Mouse (Mus musculus) embryonic facial prominence, embryonic 10.5 days (tissue): ENCODE data around the gene Rbms3. TPM values are rescaled to one million over a fixed set of nuclear protein-coding genes. Genes with fewer than 3 reads are reported as not detected.

Experiments
- DNase-seq: peaks from one replicate; pipeline ENCODE4 v3.0.0-alpha.2; 2017; ENCODE audit warnings: low spot score
- H3K27ac ChIP-seq: fragments of 300-500 bp; sonication (generic); replicated peaks from 2 replicates; pipeline ENCODE4 v1.5.1; 2016; ENCODE audit warnings: mild to moderate bottlenecking
- H3K27me3 ChIP-seq: fragments of 300-500 bp; sonication (generic); replicated peaks from 2 replicates; pipeline ENCODE4 v1.6.1; 2016; ENCODE audit warnings: low read depth, mild to moderate bottlenecking; ENCODE audit not compliant: poor library complexity, severe bottlenecking
- H3K36me3 ChIP-seq: fragments of 300-500 bp; sonication (generic); replicated peaks from 2 replicates; pipeline ENCODE4 v1.6.1; 2016; ENCODE audit warnings: mild to moderate bottlenecking, moderate library complexity
- H3K4me1 ChIP-seq: fragments of 300-500 bp; sonication (generic); 2 replicates; pipeline ENCODE4 v1.6.1; 2016
- H3K4me3 ChIP-seq: fragments of 300-500 bp; sonication (generic); 2 replicates; pipeline ENCODE4 v1.5.1; 2016; ENCODE audit warnings: mild to moderate bottlenecking, moderate library complexity
- H3K9me3 ChIP-seq: fragments of 300-500 bp; sonication (generic); 2 replicates; pipeline ENCODE4 v1.6.1; 2016; ENCODE audit warnings: mild to moderate bottlenecking
- WGBS: fragments of 180-500 bp; shearing (Covaris S2); methylation state at CpG from one replicate; pipeline ENCODE4 v1.1.7; 2016; 5-methylcytosine and 5-hydroxymethylcytosine counted together
- polyA plus RNA-seq: library from polyadenylated mRNA; unstranded; fragments of >200 nt; fragmentation: Nextera tagmentation; extraction: Ambion mirVana; gene quantifications from 2 replicates; pipeline ENCODE4 v1.2.1, GENCODE M21; 2016

Gene Rbms3
- polyA plus RNA-seq, 1 experiment from 2014 or later, result 29.9 TPM

DNA sequence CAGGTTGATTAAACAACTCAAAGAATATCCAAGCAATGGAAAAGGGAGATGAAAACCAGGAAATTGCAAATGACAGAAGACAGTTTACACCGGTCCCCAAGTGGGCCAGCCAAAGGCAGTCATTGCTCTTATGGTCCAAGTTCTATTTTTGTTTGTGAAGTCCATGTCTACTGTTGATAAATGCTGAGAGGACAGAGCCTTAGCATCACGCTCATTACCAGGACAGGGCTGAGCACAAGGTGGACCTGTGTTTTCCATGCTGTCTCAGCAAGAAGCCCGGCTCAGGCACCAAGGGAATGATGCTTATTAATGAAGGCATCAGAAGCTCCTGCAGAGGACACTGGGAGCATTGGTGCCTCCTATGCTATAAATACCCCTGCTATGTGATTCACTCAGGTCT lies 618.9 kb downstream of the Rbms3 start:
- Histone ChIP-seq H3K4me1 (no peaks in the 10 kb centered on the region), H3K27me3 (no peaks in the 10 kb centered on the region), H3K27ac (no peak overlapping the region), H3K9me3 (no peaks in the 10 kb centered on the region), H3K36me3 (no peaks in the 10 kb centered on the region), H3K4me3 (no peak overlapping the region)
- no peak for DNase-seq
- 93% methylated on average over 3 of the region's 3 CpGs for WGBS

DNA sequence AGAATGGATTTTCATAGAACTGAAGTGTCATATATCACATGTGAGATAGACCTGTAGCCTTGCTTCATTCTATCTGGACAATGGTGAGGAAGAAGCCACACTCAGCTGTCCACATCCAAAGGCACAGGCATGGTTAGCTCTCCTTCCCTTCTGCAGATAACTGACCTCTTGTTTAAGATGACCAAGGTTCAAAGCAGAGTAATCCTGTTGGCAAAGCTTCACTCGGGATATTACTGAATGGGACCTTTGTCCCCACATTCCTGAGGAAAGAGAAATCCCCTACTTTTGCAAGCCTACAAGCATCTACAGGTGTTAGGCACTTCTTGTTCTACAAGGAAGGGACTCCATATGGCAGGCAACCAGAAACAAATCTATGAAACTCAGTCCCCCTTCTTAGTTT lies 621.5 kb downstream of the Rbms3 start:
- 40% methylated on average over 1 of the region's 1 CpGs for WGBS
- H3K4me1 ChIP-seq, result no peaks in the 10 kb centered on the region
- no peaks in the 10 kb centered on the region for H3K27me3 ChIP-seq
- H3K27ac ChIP-seq, result no peak overlapping the region
- no peaks in the 10 kb centered on the region for H3K9me3 ChIP-seq
- no peak overlapping the region for H3K4me3 ChIP-seq
- H3K36me3 ChIP-seq, result no peaks in the 10 kb centered on the region
- no peak for DNase-seq

DNA sequence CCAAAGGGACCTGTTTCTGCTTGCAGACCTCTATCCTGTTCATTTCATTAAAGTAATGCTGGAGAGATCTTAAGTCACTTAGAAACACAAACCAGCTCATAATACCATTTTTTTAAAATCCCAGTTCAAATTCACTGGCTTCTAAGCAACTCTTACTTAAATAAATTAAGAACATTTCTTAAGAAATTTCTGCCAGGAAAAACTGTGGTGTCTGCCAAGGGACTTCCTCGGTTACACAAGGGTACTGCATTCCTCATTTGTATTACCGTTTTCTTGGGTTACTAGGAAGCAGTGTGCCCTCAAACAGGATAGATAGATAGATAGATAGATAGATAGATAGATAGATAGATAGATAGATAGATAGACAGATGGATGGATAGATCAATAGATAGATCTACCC lies 627.6 kb downstream of the Rbms3 start:
- H3K4me1 ChIP-seq, result peaks cover 8% of the 10 kb centered on the region
- 94% methylated on average over 2 of the region's 2 CpGs for WGBS
- no peaks in the 10 kb centered on the region for H3K36me3 ChIP-seq
- no peak for DNase-seq
- no peaks in the 10 kb centered on the region for H3K27me3 ChIP-seq
- no peaks in the 10 kb centered on the region for H3K9me3 ChIP-seq
- H3K27ac ChIP-seq, result no peak overlapping the region
- H3K4me3 ChIP-seq, result no peak overlapping the region

DNA sequence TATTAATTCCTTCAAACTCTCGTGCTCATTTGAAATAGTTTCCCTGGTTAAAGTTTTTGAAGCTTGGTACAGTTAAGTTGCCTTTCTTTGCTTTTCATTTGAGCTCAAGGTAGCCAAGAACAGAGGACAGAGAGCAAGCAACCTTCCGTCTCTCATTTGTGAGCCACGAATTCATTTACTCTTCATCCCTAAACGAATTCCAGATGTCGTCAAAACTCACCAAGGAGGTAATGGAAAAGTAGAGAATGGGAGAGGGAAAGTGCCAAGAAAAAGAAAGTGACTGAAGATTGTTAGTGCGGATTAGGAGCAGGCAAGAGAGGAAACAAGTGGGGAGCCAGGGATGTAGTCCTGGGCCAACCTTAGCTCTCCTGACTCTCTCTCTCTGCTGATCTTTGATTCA lies 630.5 kb downstream of the Rbms3 start:
- Histone ChIP-seq H3K27ac (no peak overlapping the region), H3K4me1 (peaks cover 8% of the 10 kb centered on the region), H3K36me3 (no peaks in the 10 kb centered on the region), H3K9me3 (no peaks in the 10 kb centered on the region), H3K4me3 (no peak overlapping the region), H3K27me3 (no peaks in the 10 kb centered on the region)
- 48% methylated on average over 6 of the region's 6 CpGs for WGBS
- DNase-seq, result no peak

DNA sequence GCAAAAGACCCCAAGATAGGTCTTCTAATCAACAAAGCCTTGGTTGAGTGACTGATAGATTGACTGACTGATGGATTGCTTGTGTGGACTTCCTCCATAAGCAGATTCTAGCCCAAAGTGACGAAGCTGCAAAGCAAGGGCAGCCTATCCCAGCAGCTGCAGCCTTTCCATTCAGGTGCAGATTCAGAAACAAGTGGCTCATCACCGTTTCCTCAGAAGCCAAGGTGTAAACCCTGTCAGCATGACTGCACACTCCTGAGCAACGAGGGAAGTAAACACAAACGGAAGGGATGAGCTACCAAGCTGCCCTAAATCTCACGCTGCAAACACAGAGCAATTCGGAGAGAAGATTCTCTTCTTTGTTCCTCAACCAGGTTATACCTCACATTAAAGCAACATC lies 639.4 kb downstream of the Rbms3 start:
- Histone ChIP-seq H3K4me3 (no peak overlapping the region), H3K4me1 (no peaks in the 10 kb centered on the region), H3K36me3 (no peaks in the 10 kb centered on the region), H3K9me3 (no peaks in the 10 kb centered on the region), H3K27ac (no peak overlapping the region), H3K27me3 (no peaks in the 10 kb centered on the region)
- no peak for DNase-seq
- WGBS, result 88% methylated on average over 6 of the region's 6 CpGs

DNA sequence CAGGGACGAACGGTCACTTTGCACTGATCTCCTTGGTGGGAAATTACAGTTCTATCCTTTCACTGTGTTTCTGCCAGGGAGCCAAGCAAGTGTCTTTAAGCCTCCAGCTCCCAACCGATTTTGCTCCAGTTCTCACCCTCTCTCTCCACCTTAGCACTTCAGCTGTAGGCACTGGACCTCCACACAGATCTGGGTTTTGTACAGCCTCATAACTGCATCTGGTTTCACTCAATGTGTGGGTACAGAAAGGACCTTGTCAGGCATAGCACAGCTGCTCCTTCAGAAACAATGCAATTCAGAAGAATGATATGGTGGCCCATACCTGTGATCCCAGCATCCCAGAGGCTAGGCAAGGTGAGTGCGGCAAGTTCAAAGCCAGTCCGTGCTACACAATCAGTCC lies 648.9 kb downstream of the Rbms3 start:
- no peak overlapping the region for H3K27ac ChIP-seq
- no peaks in the 10 kb centered on the region for H3K27me3 ChIP-seq
- 83% methylated on average over 5 of the region's 5 CpGs for WGBS
- H3K9me3 ChIP-seq, result no peaks in the 10 kb centered on the region
- H3K36me3 ChIP-seq, result no peaks in the 10 kb centered on the region
- no peak overlapping the region for H3K4me3 ChIP-seq
- peaks cover 4% of the 10 kb centered on the region; the same call in 1 of the 2 replicates for H3K4me1 ChIP-seq
- DNase-seq, result no peak

DNA sequence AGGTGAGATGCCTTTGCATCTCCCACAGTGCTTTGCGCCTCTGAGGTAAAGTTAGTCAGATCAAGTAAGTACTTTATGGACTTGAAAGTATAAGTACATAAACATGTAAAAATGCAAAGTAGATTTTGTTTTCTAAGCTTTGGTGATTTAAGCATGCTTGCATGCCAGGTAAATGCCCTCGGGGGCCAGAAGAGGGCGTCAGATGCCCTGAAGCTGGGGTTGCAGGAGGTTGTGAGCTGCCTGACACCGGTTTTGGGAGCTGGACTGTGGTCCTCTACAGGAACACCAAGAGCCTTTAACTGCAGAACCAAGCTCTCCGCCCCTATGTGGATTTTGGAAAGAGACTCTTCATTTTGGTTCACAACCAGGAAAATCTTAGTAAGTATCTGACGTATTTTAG lies 652.3 kb downstream of the Rbms3 start:
- Histone ChIP-seq H3K27me3 (no peaks in the 10 kb centered on the region), H3K4me1 (peaks cover 7% of the 10 kb centered on the region; the same call in 1 of the 2 replicates), H3K27ac (no peak overlapping the region), H3K4me3 (no peak overlapping the region), H3K36me3 (no peaks in the 10 kb centered on the region), H3K9me3 (no peaks in the 10 kb centered on the region)
- no peak for DNase-seq
- WGBS, result 89% methylated on average over 6 of the region's 6 CpGs

DNA sequence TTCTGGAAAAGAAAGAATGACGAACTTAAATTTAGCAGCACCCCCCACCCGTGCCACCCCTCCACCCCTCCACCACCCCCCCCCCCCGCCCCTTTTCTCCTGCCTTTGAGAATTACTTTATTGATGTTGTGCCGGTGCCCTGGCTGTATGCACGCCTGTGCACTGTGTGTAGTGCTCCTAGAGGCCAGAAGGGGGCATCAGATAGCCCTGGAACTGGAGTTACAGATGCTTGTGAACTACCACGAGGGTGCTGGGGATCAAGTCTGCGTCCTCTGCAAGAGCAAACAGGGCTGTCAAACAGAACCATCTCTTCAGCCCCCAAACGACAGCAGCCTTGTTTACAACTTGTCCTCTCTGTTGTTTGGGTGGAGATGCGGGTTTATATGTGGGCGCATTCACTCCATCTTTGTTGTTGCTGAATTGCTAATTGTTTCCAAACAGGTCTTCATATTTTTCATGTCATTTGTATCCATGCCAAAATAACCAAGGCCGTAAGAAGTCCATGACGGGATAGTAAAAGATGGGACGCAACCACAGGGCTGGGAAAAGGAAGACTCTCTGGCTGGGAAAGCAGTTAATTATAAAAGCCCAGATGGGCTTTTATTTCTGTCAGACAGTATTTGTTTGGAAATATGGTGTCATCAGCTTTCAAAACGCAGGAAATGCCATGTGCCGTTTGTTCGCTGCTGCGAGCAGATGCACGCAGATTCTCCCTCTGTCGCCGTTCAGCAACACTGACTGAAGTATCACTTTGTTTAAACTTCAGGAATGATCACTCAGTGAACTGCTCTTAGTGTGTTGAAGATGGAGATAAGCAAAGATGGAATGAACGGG lies 652.9 kb downstream of the Rbms3 start:
- no peak overlapping the region for H3K4me3 ChIP-seq
- 93% methylated on average over 21 of the region's 21 CpGs for WGBS
- no peaks in the 10 kb centered on the region for H3K9me3 ChIP-seq
- no peaks in the 10 kb centered on the region for H3K36me3 ChIP-seq
- no peaks in the 10 kb centered on the region for H3K27me3 ChIP-seq
- no peak overlapping the region for H3K27ac ChIP-seq
- peaks cover 7% of the 10 kb centered on the region; the same call in 1 of the 2 replicates for H3K4me1 ChIP-seq
- DNase-seq, result no peak

DNA sequence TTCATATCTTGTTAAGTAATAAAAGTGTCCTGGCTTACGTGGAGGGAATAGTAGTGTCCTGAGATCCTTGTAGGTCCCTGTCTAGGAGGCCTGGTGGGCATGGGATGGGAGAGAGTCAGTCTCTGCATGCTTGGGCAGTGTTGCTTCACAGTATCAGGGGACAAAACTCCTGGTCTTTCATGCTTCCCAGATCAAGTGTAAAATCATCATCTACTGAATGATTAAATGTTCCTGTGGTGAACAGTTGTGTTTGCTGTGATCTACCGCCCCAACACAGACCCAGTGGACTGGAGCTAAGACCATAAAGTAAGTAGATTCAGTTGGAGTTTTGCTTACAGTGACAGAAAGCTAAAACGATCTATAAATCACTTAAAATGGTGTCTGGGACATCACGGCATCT lies 654.4 kb downstream of the Rbms3 start:
- H3K27ac ChIP-seq, result no peak overlapping the region
- H3K4me3 ChIP-seq, result no peak overlapping the region
- 96% methylated on average over 4 of the region's 4 CpGs for WGBS
- H3K36me3 ChIP-seq, result no peaks in the 10 kb centered on the region
- no peaks in the 10 kb centered on the region for H3K27me3 ChIP-seq
- peaks cover 3% of the 10 kb centered on the region; the same call in 1 of the 2 replicates for H3K4me1 ChIP-seq
- DNase-seq, result no peak
- no peaks in the 10 kb centered on the region for H3K9me3 ChIP-seq

DNA sequence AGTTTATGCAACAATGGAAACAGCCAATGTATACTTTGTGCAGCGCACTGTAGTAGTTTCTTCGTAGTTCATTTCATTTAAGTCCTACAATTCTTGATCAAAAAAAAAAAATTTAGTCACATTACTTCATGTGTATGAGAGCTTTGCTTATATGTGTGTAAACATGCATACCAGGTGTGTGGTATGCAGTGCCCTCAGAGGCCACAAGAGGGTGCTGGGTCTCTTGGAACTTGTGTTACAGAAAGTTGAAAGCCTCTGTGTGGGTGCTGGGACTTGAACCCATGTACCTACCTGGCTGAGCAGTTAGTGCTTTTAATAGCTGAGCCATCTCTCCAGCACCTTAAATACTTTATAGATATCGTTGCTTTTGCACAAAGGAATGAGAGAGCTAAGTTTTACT lies 655.6 kb downstream of the Rbms3 start:
- Histone ChIP-seq H3K9me3 (no peaks in the 10 kb centered on the region), H3K4me1 (peaks cover 3% of the 10 kb centered on the region; the same call in 1 of the 2 replicates), H3K36me3 (no peaks in the 10 kb centered on the region), H3K4me3 (no peak overlapping the region), H3K27ac (no peak overlapping the region; the same call in 1 of the 2 replicates), H3K27me3 (no peaks in the 10 kb centered on the region)
- WGBS, result 95% methylated on average over 3 of the region's 3 CpGs
- no peak for DNase-seq

DNA sequence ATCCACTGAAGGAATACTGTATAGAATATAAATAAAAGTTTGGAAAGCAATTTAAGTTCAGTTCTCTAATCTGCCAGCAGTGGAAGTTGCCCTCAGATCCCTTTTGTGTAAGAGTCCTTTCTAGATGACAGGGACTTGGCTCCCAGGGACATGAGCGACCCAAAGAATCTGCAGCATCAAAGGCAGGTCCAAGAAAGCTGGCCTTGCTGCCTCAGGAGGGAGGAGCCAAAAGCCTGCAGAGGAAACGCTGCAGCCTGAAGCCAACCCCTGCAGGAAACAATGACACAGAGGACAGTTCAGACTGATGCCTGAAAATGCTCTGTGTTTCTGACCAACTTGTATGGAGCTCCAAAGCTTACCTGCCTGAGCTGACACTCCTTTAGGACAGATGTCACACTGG lies 656.1 kb downstream of the Rbms3 start:
- Histone ChIP-seq H3K4me3 (no peak overlapping the region), H3K36me3 (no peaks in the 10 kb centered on the region), H3K27ac (peak overlapping the region; percentile 51; the same call in 1 of the 2 replicates), H3K4me1 (peaks cover 3% of the 10 kb centered on the region; the same call in 1 of the 2 replicates), H3K27me3 (no peaks in the 10 kb centered on the region), H3K9me3 (no peaks in the 10 kb centered on the region)
- 30% methylated on average over 2 of the region's 2 CpGs for WGBS
- DNase-seq, result no peak

DNA sequence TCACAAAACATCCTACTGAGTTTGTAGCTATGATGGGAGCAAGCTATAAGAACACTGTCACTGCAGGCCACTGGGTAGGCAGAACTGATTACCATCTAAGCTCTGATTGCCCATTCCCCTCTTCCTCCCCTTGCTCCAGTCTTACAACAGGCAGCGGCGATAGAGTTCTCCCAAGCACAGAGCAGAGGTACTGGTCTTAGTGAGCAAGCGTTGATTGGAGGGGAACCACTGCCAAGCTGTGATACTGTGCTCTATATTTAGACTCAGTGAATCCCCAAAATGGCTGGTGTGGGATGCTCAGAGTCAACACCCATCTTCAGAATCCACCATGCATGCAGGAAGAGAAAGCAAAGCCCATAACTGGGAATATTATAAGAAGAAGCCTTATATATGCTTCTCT lies 662.4 kb downstream of the Rbms3 start:
- WGBS, result 97% methylated on average over 3 of the region's 3 CpGs
- Histone ChIP-seq H3K4me1 (peaks cover 14% of the 10 kb centered on the region), H3K36me3 (no peaks in the 10 kb centered on the region), H3K9me3 (no peaks in the 10 kb centered on the region), H3K27ac (no peak overlapping the region), H3K4me3 (no peak overlapping the region), H3K27me3 (no peaks in the 10 kb centered on the region)
- no peak for DNase-seq

DNA sequence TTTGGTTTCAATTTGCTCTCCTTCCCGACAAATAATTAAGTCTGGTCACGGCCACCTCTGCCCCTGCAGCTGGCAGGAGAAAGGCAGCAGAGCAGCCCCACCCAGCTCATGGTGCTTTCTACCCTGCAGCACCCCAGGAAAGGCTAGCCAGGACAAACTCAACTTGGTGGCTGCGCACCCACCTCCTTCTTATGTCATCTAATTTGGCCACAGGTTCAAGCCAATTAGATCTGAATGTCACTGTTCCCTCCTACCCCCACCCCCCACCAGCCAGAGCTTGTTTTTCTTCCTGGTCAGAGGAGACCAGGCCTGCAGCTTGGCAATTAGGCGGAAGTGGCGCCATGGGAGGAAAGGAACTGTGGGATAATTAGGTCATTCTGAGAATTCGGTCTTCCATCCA lies 664.0 kb downstream of the Rbms3 start:
- DNase-seq, result peak; percentile 63
- WGBS, result 35% methylated on average over 6 of the region's 6 CpGs
- H3K9me3 ChIP-seq, result peaks cover 4% of the 10 kb centered on the region
- no peaks in the 10 kb centered on the region for H3K27me3 ChIP-seq
- H3K4me3 ChIP-seq, result peak overlapping the region; percentile 19; the same call in 1 of the 2 replicates
- H3K4me1 ChIP-seq, result peaks cover 14% of the 10 kb centered on the region
- H3K27ac ChIP-seq, result peak overlapping the region; percentile 45; the same call in 1 of the 2 replicates
- H3K36me3 ChIP-seq, result peaks cover 2% of the 10 kb centered on the region; the same call in 1 of the 2 replicates
